8 mouse cellular contexts compared by ENCODE assay signal in the genomic region with DNA sequence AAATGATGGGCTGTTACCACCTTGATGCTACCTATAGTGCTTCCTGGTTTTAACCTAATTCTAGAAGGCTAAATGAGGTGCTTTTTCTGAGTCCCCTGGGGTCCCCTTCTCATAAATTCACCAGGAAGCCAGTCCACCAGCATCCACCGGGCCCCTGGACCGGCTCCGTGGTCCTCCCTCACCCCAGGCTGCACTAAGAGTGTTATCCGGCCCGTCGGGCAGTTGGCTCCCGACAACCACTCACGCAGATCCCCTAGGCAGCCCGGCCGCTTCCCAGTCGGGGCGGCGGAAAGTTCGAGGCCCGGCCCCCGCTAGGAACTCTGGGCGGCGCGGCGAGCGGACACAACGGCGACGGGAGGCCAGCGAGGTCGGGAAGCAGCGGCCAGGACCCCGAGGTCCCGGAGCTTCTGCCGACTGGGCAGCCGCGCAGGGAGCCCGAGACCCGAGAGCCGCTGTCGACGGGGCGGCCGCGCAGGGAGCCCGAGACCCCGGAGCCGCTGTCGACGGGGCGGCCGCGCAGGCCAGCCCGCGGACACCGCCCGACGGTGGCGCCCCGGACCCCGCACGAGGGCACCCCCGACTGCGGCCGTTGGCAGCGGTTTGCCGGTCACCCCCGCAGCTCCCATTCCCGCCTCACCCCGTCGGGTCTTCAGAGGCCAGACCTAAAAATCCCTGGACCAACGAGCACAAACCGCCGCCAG. TPM values are rescaled to one million over a fixed set of nuclear protein-coding genes. Genes with fewer than 3 reads are reported as not detected.
DNase-seq lines count a peak whose midpoint lies in the region; ATAC-seq and TF ChIP-seq lines count a peak whose summit lies in the region.

No protein-coding gene starts in this region.

- peak overlapping the region; percentile 43 for H3K4me2 ChIP-seq in neural tube, embryonic 11.5 days (ENCODE audit: low read depth)
- H3K4me2 ChIP-seq in limb, embryonic 12.5 days, result peak overlapping the region; percentile 56

- DNase-seq in cerebellum, postnatal 14 days, result peak; percentile 5 to 6
- DNase-seq in cerebellum, postnatal 36 days, result no peak
- DNase-seq in neural tube, embryonic 11.5 days (ENCODE audit: low spot score), result no peak
- DNase-seq in neural tube, embryonic 10.5 days (ENCODE audit: extremely low spot score, low spot score), result no peak
- no peak for DNase-seq in frontal cortex, postnatal 36 days (ENCODE audit: low spot score in 2 of 2)
- DNase-seq in left cerebral cortex, postnatal 14 days (ENCODE audit: low spot score in 2 of 2), result no peak

- intact Hi-C loops in left cerebral cortex, postnatal 14 days (cut with DNase I), result loop anchor here (2.0 to 5.0 kb wide), 2 partner anchors 106 to 177 kb away; no protein-coding TSS in a partner anchor

- H3K27ac ChIP-seq in neural tube, embryonic 11.5 days (ENCODE audit: low read depth, low read length), result no peak overlapping the region
- no peak overlapping the region for H3K27ac ChIP-seq in limb, embryonic 12.5 days
- H3K27ac ChIP-seq in olfactory bulb, adult 2 months (ENCODE audit: insufficient read depth, low read depth, low read length), result no peak overlapping the region

- no peaks in the 10 kb centered on the region for H3K4me1 ChIP-seq in neural tube, embryonic 11.5 days (ENCODE audit: control insufficient read depth, insufficient read depth, low read length)
- 0 out of 2 replicates have a peak, but pooled peaks cover 5% of the 10 kb centered on the region for H3K4me1 ChIP-seq in limb, embryonic 12.5 days (replicated peaks)
- H3K4me1 ChIP-seq in olfactory bulb, adult 2 months (ENCODE audit: control insufficient read depth, insufficient read depth, low read length), result peaks cover 8% of the 10 kb centered on the region; the same call in 1 of the 2 replicates

- TF ChIP-seq POLR2A in olfactory bulb, adult 2 months (IDR thresholded peaks at IDR 0.05; ENCODE audit: insufficient read depth, low read depth, low read length), result no peak

- H3K4me3 ChIP-seq in neural tube, embryonic 11.5 days (ENCODE audit: low read depth, low read length), result peak overlapping the region; percentile 25; the same call in 1 of the 2 replicates
- H3K4me3 ChIP-seq in limb, embryonic 12.5 days (replicated peaks), result peak overlapping the region; percentile 42
- H3K4me3 ChIP-seq in olfactory bulb, adult 2 months (ENCODE audit: insufficient read depth, low read depth, low read length), result peak overlapping the region; percentile 24

- peak; percentile 68 for ATAC-seq in neural tube, embryonic 11.5 days (ENCODE audit: insufficient read depth, low FRiP score, low TSS enrichment)
- peak; percentile 33; the same call in 1 of the 2 replicates for ATAC-seq in limb, embryonic 12.5 days (ENCODE audit: insufficient number of reproducible peaks, insufficient read depth, low FRiP score, low TSS enrichment, low read depth)

- WGBS in neural tube, embryonic 11.5 days, result 19% methylated on average over 65 of the region's 69 CpGs
- WGBS in limb, embryonic 12.5 days, result 20% methylated on average over 52 of the region's 69 CpGs
- 31% methylated on average over 69 of the region's 69 CpGs for WGBS in olfactory bulb, adult 2 months

- peaks cover 3% of the 10 kb centered on the region; the same call in 1 of the 2 replicates for H3K9me3 ChIP-seq in neural tube, embryonic 11.5 days (ENCODE audit: control insufficient read depth, low read length)
- H3K9me3 ChIP-seq in limb, embryonic 12.5 days, result no peaks in the 10 kb centered on the region; the same call in 1 of the 2 replicates

- H3K36me3 ChIP-seq in neural tube, embryonic 11.5 days (ENCODE audit: control insufficient read depth, insufficient read depth, low read length), result no peaks in the 10 kb centered on the region
- no peaks in the 10 kb centered on the region for H3K36me3 ChIP-seq in limb, embryonic 12.5 days

- H3K9ac ChIP-seq in neural tube, embryonic 11.5 days (ENCODE audit: low read length), result no peak overlapping the region
- H3K9ac ChIP-seq in limb, embryonic 12.5 days (replicated peaks), result peak overlapping the region; percentile 23; the same call in 1 of the 2 replicates

- H3K27me3 ChIP-seq in neural tube, embryonic 11.5 days (ENCODE audit: control insufficient read depth, insufficient read depth, low read length), result peaks cover 15% of the 10 kb centered on the region
- peaks cover 22% of the 10 kb centered on the region for H3K27me3 ChIP-seq in limb, embryonic 12.5 days

- TF ChIP-seq CTCF in olfactory bulb, adult 2 months (IDR thresholded peaks at IDR 0.05; ENCODE audit: insufficient read depth, low read depth, low read length), result no peak

RNA-seq across cellular contexts. Expression of a gene that starts 0.5 kb away (rescaled TPM):
- polyA plus RNA-seq in neural tube, embryonic 11.5 days (2014; fragmentation: Nextera tagmentation; extraction: Ambion mirVana), result 2.1 and 2.3 TPM in 2 replicates
- polyA plus RNA-seq in limb, embryonic 12.5 days (2016; fragmentation: Nextera tagmentation; extraction: Ambion mirVana), result 3.0 and 4.0 TPM in 2 replicates
- polyA plus RNA-seq in olfactory bulb, adult 2 months (2012; ENCODE audit: insufficient read depth, insufficient read length, low replicate concordance, missing spikeins), result not detected in 2 replicates
- total RNA-seq in left cerebral cortex, postnatal 14 days (2021), result under 1 TPM; 0.57 to 0.61 TPM

RNA-seq across cellular contexts. Expression of a gene that starts 28.0 kb away (rescaled TPM):
- polyA plus RNA-seq in neural tube, embryonic 11.5 days (2014; fragmentation: Nextera tagmentation; extraction: Ambion mirVana), result 0.04 and 0.07 TPM in 2 replicates
- polyA plus RNA-seq in limb, embryonic 12.5 days (2016; fragmentation: Nextera tagmentation; extraction: Ambion mirVana), result 0.13 and 0.14 TPM in 2 replicates
- not detected in 2 replicates for polyA plus RNA-seq in olfactory bulb, adult 2 months (2012; ENCODE audit: insufficient read depth, insufficient read length, low replicate concordance, missing spikeins)
- under 1 TPM; 0.13 to 0.15 TPM for total RNA-seq in left cerebral cortex, postnatal 14 days (2021)

Comparison
In these comparisons a context has a peak if more than half of its experiments do, and no peak if none do; other contexts are left out.
1. DNase-seq: peak in cerebellum, postnatal 14 days (2 of 2); none in cerebellum, postnatal 36 days (0 of 2), neural tube, embryonic 11.5 days (single experiment), neural tube, embryonic 10.5 days (single experiment), frontal cortex, postnatal 36 days (0 of 2) and left cerebral cortex, postnatal 14 days (0 of 2).
2. Peak in every context shown above with its lines, with median percentiles within 50 percentile points of each other: H3K4me3 ChIP-seq.